Mouse (Mus musculus) liver, embryonic 11.5 days (tissue): ENCODE results near the gene Notch2. TPM values are rescaled to one million over a fixed set of nuclear protein-coding genes. Genes with fewer than 3 reads are reported as not detected.

Experiments
- ATAC-seq: fragments of 200-750 bp; cut with Nextera tagmentation; replicated peaks from 2 replicates; pipeline ENCODE4 v1.8.0; 2017; ENCODE audit warnings: moderate number of reproducible peaks, mild to moderate bottlenecking, moderate TSS enrichment, moderate library complexity; ENCODE audit not compliant: low FRiP score
- DNase-seq: peaks from one replicate; pipeline ENCODE4 v3.0.0-alpha.2; 2017; ENCODE audit warnings: low spot score
- H3K27ac ChIP-seq: fragments of 300-500 bp; sonication (generic); 2 replicates; pipeline ENCODE4 v1.5.1; 2014; ENCODE audit warnings: mild to moderate bottlenecking, low read depth, low read length, control low read depth
- H3K27me3 ChIP-seq: fragments of 300-500 bp; sonication (generic); replicated peaks from 2 replicates; pipeline ENCODE4 v1.6.1; 2014; ENCODE audit warnings: low read length, mixed read lengths; ENCODE audit not compliant: control insufficient read depth, insufficient read depth
- H3K36me3 ChIP-seq: fragments of 300-500 bp; sonication (generic); 2 replicates; pipeline ENCODE4 v1.6.1; 2014; ENCODE audit warnings: mild to moderate bottlenecking, low read length, moderate library complexity, mixed read lengths; ENCODE audit not compliant: control insufficient read depth, insufficient read depth
- H3K4me1 ChIP-seq: fragments of 300-500 bp; sonication (generic); replicated peaks from 2 replicates; pipeline ENCODE4 v1.6.1; 2014; ENCODE audit warnings: low read length, mixed read lengths; ENCODE audit not compliant: control insufficient read depth, insufficient read depth
- H3K4me2 ChIP-seq: fragments of 300-500 bp; sonication (generic); 2 replicates; pipeline ENCODE4 v1.6.1; 2014; ENCODE audit warnings: mild to moderate bottlenecking, control low read depth, moderate library complexity
- H3K4me3 ChIP-seq: fragments of 300-500 bp; sonication (generic); 2 replicates; pipeline ENCODE4 v1.5.1; 2014; ENCODE audit warnings: low read depth, low read length, control low read depth
- H3K9ac ChIP-seq: fragments of 300-500 bp; sonication (generic); 2 replicates; pipeline ENCODE4 v1.6.1; 2014; ENCODE audit warnings: low read depth, low read length, control low read depth
- H3K9me3 ChIP-seq: fragments of 300-500 bp; sonication (generic); 2 replicates; pipeline ENCODE4 v1.6.1; 2016; ENCODE audit warnings: low read length, inconsistent platforms, mixed read lengths; ENCODE audit not compliant: control insufficient read depth
- WGBS: fragments of 180-500 bp; shearing (Covaris S2); extraction: QIAGEN DNeasy Blood & Tissue Kit; methylation state at CpG from one replicate; pipeline ENCODE4 v1.1.7; 2014; 5-methylcytosine and 5-hydroxymethylcytosine counted together
- polyA plus RNA-seq: library from polyadenylated mRNA; unstranded; fragments of >200 nt; fragmentation: Nextera tagmentation; extraction: Ambion mirVana; gene quantifications from 2 replicates; pipeline ENCODE4 v1.2.1, GENCODE M21; 2014

Gene Notch2
- polyA plus RNA-seq, 1 experiment from 2014 or later = 17.2 TPM

DNA sequence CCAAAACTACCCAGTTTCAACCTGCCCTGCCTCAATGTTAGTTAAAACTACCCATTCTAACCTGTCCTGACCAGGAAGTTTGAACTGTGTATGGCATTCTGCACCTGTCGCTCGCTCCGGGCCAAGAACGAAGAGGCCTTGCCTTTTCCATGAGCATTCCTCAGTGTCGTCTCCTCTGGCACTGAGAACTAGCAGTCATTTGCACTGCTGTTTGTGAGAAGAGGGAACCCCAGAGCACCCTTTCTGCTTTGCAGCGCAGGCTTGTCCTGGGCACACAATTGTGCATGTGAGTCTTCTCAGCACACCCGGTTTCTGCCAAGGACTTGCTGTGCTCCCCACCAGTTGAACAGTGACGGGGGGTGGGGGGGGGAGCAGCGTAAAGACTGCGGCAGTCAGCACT is 15.6 kb downstream of the Notch2 start:
- H3K9me3 ChIP-seq = no peaks in the 10 kb centered on the region
- no peak overlapping the region for H3K27ac ChIP-seq
- peaks cover 71% of the 10 kb centered on the region for H3K4me1 ChIP-seq
- ATAC-seq (no peak), DNase-seq (no peak)
- no peak overlapping the region for H3K4me2 ChIP-seq
- no peaks in the 10 kb centered on the region for H3K36me3 ChIP-seq
- H3K27me3 ChIP-seq = no peaks in the 10 kb centered on the region
- H3K4me3 ChIP-seq = no peak overlapping the region
- no peak overlapping the region for H3K9ac ChIP-seq
- 85% methylated on average over 10 of the region's 10 CpGs for WGBS

GRCm38 (mm10) chr3:98031104-98031503 is 17.8 kb downstream of the Notch2 start:
- H3K4me1 ChIP-seq = peaks cover 68% of the 10 kb centered on the region
- 68% methylated on average over 7 of the region's 7 CpGs for WGBS
- ATAC-seq = no peak
- H3K36me3 ChIP-seq = no peaks in the 10 kb centered on the region
- DNase-seq = no peak
- H3K9me3 ChIP-seq = no peaks in the 10 kb centered on the region
- H3K9ac ChIP-seq = no peak overlapping the region
- H3K27ac ChIP-seq = no peak overlapping the region
- H3K4me2 ChIP-seq = no peak overlapping the region
- H3K27me3 ChIP-seq = no peaks in the 10 kb centered on the region
- no peak overlapping the region for H3K4me3 ChIP-seq

DNA sequence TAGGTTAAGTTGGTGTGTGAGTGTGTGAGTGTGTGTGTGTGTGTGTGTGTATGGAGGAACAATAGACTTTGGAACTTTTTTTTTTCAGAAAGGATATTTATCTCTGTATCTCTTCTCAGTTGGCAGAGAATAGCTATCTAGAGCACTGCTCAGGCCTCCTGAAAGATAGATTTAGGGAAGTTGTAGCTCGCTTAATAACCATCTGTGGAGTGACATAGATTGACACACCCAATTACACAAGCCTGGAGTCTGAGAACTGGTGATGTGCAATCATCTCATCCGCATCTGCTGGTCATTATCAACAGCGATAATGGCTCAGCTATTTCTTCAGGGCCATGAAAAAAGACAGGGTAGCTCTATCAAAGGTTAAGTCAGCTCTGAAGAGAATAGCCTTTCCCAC is 18.9 kb downstream of the Notch2 start:
- no peak overlapping the region for H3K4me3 ChIP-seq
- DNase-seq (no peak), ATAC-seq (peak; percentile 62; the same call in 1 of the 2 replicates)
- H3K27ac ChIP-seq = no peak overlapping the region
- H3K4me1 ChIP-seq = peaks cover 60% of the 10 kb centered on the region
- no peaks in the 10 kb centered on the region for H3K9me3 ChIP-seq
- 53% methylated on average over 3 of the region's 3 CpGs for WGBS
- H3K9ac ChIP-seq = no peak overlapping the region
- no peaks in the 10 kb centered on the region for H3K36me3 ChIP-seq
- H3K27me3 ChIP-seq = no peaks in the 10 kb centered on the region
- H3K4me2 ChIP-seq = no peak overlapping the region

DNA sequence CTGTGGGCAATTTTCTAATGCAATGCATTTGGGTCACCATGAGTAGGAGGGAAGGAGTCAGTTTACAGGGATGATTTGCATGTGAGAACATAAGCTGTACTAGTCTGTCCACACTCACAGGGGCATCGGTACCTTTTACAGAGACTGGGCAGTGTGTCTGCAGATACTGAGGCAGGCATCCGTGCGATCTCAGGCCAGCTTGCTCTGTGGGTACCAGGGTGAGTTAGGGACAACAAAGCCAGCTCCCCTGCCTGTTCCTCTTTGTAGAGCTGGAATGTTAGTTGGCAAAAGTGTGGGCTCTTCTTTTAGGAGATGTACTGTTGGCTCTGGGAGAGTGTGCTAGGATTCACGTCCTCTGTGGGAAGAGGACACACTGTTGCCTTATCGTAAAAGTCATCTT is 19.6 kb downstream of the Notch2 start:
- Histone ChIP-seq H3K9me3 (no peaks in the 10 kb centered on the region), H3K27ac (no peak overlapping the region), H3K4me1 (peaks cover 55% of the 10 kb centered on the region), H3K9ac (no peak overlapping the region), H3K27me3 (no peaks in the 10 kb centered on the region), H3K4me2 (no peak overlapping the region), H3K4me3 (no peak overlapping the region), H3K36me3 (no peaks in the 10 kb centered on the region)
- whole genome bisulfite sequencing = 70% methylated on average over 5 of the region's 5 CpGs
- DNase-seq (no peak), ATAC-seq (no peak)

GRCm38 (mm10) chr3:98034622-98035593 is 21.6 kb downstream of the Notch2 start:
- 45% methylated on average over 15 of the region's 15 CpGs for WGBS
- DNase-seq (no peak), ATAC-seq (no peak)
- Histone ChIP-seq H3K4me3 (no peak overlapping the region), H3K27ac (no peak overlapping the region), H3K9me3 (no peaks in the 10 kb centered on the region), H3K27me3 (no peaks in the 10 kb centered on the region), H3K4me1 (peaks cover 55% of the 10 kb centered on the region), H3K4me2 (no peak overlapping the region), H3K9ac (no peak overlapping the region), H3K36me3 (no peaks in the 10 kb centered on the region)

- no peak for ATAC-seq
- WGBS = 60% methylated on average over 6 of the region's 6 CpGs
- peaks cover 44% of the 10 kb centered on the region for H3K4me1 ChIP-seq
- DNase-seq = no peak
- no peak overlapping the region for H3K4me3 ChIP-seq
- H3K27me3 ChIP-seq = no peaks in the 10 kb centered on the region
- no peak overlapping the region for H3K27ac ChIP-seq
- H3K9me3 ChIP-seq = no peaks in the 10 kb centered on the region
- no peak overlapping the region for H3K4me2 ChIP-seq
- no peak overlapping the region for H3K9ac ChIP-seq
- no peaks in the 10 kb centered on the region for H3K36me3 ChIP-seq
These were observed 22.8 kb downstream of the Notch2 start for GRCm38 (mm10) chr3:98036161-98036560.

DNA sequence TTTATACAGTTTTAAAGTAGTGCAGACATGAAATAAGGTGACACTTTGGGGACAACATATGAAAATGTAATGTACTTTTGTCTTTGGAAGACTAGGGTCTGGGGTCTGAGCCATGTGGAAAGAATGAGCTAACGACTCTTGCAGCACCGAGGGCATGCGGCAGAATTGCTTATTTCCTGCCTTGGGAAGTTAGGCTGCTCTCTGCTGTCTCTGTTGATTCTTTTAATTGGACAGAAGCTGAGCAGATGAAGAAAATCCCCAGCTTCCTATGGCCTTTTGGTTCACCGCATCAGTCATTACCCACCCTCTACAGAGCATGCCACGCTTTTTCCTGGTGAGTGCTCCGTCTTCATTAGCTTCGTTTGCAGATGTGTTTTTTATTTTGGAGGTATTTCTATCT is 23.8 kb downstream of the Notch2 start:
- Histone ChIP-seq H3K4me3 (no peak overlapping the region), H3K4me1 (peaks cover 37% of the 10 kb centered on the region), H3K27ac (no peak overlapping the region)

DNA sequence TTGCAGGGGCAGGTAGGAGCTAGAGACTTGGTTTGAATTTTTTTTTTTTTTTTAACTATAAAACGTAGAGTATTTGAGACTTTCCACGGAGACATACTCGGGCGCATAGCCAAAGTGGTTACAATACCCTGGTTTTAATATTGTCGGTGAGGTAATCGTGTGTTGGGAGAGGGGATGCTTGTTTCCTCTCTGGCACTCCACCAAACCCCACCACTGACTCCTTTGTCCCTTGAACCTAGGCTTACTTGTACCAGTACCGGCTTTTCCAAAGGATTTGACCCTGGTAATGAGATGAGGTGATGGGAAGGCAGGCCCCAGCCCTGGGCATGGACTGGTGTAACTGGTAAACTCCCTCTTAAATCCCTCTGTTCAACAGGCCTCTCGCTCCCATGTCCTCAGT is 25.3 kb downstream of the Notch2 start:
- no peaks in the 10 kb centered on the region for H3K9me3 ChIP-seq
- no peaks in the 10 kb centered on the region for H3K36me3 ChIP-seq
- no peak overlapping the region for H3K4me2 ChIP-seq
- peaks cover 33% of the 10 kb centered on the region for H3K4me1 ChIP-seq
- DNase-seq (no peak), ATAC-seq (no peak)
- WGBS = 90% methylated on average over 8 of the region's 8 CpGs
- H3K27ac ChIP-seq = no peak overlapping the region
- H3K27me3 ChIP-seq = no peaks in the 10 kb centered on the region
- no peak overlapping the region for H3K9ac ChIP-seq
- H3K4me3 ChIP-seq = no peak overlapping the region

More for the DNA sequence above, 23.8 kb downstream of the Notch2 start:
- H3K9me3 ChIP-seq = no peaks in the 10 kb centered on the region
- H3K36me3 ChIP-seq = no peaks in the 10 kb centered on the region
- no peaks in the 10 kb centered on the region for H3K27me3 ChIP-seq
- 70% methylated on average over 7 of the region's 7 CpGs for WGBS
- no peak for ATAC-seq
- DNase-seq = no peak
- no peak overlapping the region for H3K4me2 ChIP-seq
- H3K9ac ChIP-seq = no peak overlapping the region

- Histone ChIP-seq H3K4me1 (peaks cover 29% of the 10 kb centered on the region), H3K27ac (no peak overlapping the region)
These were observed 25.9 kb downstream of the Notch2 start for GRCm38 (mm10) chr3:98039223-98039622.

More at GRCm38 (mm10) chr3:98039223-98039622, 25.9 kb downstream of the Notch2 start:
- no peak overlapping the region for H3K4me3 ChIP-seq
- H3K9me3 ChIP-seq = no peaks in the 10 kb centered on the region
- no peaks in the 10 kb centered on the region for H3K27me3 ChIP-seq
- WGBS = 56% methylated on average over 5 of the region's 5 CpGs
- no peak overlapping the region for H3K4me2 ChIP-seq
- H3K9ac ChIP-seq = no peak overlapping the region
- DNase-seq (no peak), ATAC-seq (no peak)
- no peaks in the 10 kb centered on the region for H3K36me3 ChIP-seq
